Mouse (Mus musculus): ENCODE measurements around the gene Tbc1d14.

GRCm38 (mm10) chr5:36525216-36525615 is 67.9 kb downstream of the Tbc1d14 start:
- no peak for TF ChIP-seq CTCF (conservative IDR thresholded peaks at IDR 0.05; ENCODE audit: insufficient read depth, insufficient read length, low read depth, low read length)
- no peak for TF ChIP-seq POLR2A (IDR thresholded peaks at IDR 0.05; ENCODE audit: low read depth, low read length)
